Mouse (Mus musculus): ENCODE results near the gene Fancd2. TPM values are rescaled to one million over a fixed set of nuclear protein-coding genes. Genes with fewer than 3 reads are reported as not detected.

The Fancd2 gene
- polyA plus RNA-seq, 1 experiment from 2014 or later: 1.2 TPM

DNA sequence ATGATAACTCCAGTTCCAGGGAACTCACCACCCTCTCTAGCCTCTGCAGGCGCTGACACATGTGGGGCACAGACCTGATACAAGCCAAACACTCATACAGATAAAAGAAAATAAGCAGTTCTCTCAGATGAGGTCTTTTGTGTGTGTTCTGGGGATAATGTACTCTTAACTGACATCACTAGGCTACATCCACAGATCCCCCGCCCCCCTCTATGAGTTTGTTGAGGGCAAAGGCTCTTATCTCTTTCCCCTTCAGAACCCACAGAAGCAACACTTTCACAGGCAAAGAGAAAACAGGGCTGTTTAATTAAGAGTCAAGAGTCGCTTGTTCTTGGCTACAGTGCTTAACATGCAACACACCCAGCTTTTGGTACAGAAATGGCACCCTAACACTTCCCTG lies 16.9 kb upstream of the Fancd2 start:
- 98% methylated on average over 3 of the region's 3 CpGs for WGBS
- no peak for ATAC-seq (ENCODE audit: low read depth)
- Histone ChIP-seq H3K36me3 (ENCODE audit: control insufficient read depth, insufficient read depth, low read length) (peaks cover 38% of the 10 kb centered on the region), H3K27ac (ENCODE audit: low read depth, low read length) (no peak overlapping the region), H3K9ac (replicated peaks; ENCODE audit: low read depth, low read length) (no peak overlapping the region), H3K4me1 (ENCODE audit: control insufficient read depth, insufficient read depth, low read length) (no peaks in the 10 kb centered on the region), H3K27me3 (ENCODE audit: control insufficient read depth, insufficient read depth, low read length) (no peaks in the 10 kb centered on the region), H3K4me2 (ENCODE audit: low read depth, low read length) (no peak overlapping the region), H3K9me3 (ENCODE audit: control insufficient read depth, low read length) (no peaks in the 10 kb centered on the region), H3K4me3 (ENCODE audit: low read depth, low read length) (no peak overlapping the region)

DNA sequence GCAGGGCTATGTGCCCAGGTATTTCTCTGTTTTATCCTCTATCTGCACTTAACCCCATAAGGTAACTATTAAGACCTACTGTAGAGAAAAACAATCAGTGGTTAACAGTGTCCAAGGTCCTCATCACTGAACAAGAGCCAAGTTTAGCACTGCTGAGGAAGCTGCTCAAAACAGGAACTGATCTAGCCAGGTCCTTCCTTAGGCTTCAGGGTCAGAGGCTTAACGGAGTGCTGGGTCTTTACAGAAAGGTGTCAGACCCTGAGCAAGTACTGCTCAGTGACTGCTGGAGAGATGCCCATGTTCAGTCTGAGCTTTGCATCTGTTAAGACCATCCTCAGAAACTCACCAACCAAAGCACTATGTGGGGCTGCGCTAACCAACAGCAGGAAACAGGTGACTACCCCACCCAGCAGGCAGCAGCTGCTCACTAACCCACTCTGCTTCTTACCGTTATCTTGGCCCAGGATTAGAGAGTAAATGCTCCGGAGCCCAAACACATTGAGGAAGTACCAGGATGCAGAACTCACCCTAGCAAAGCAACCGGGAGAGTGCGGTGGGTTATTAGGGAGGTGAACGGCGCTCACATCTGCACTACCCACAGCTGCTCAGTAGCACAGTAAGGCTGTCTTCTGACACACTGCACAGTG lies 13.9 kb upstream of the Fancd2 start:
- WGBS: 94% methylated on average over 8 of the region's 8 CpGs
- H3K4me1 ChIP-seq (ENCODE audit: control insufficient read depth, insufficient read depth, low read length): no peaks in the 10 kb centered on the region
- no peak for ATAC-seq (ENCODE audit: low read depth)

DNA sequence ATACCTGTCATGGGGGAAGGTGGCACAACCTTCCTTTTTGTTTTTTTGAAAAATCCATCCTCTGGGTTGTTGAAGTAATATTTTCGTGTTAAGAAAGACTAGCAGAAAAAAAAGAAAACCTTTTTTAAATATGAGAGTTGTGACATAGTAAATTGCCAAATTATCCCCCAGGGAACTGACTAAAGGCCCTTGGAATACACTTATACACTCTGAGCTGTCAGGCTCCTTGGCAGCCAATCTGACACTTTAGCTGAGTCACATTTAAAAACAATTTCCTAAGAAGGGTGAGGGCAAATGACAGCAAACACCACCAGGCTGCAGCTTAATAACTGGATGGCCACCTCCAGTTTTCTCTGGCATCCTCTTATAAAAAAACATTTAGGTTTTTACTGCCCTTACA lies 9.2 kb upstream of the Fancd2 start:
- H3K4me1 ChIP-seq (ENCODE audit: control insufficient read depth, insufficient read depth, low read length): no peaks in the 10 kb centered on the region
- WGBS: 91% methylated on average over 1 of the region's 1 CpGs
- ATAC-seq (ENCODE audit: low read depth): no peak

More for the DNA sequence above, 13.9 kb upstream of the Fancd2 start:
- Histone ChIP-seq H3K9ac (replicated peaks; ENCODE audit: low read depth, low read length) (no peak overlapping the region), H3K4me2 (ENCODE audit: low read depth, low read length) (no peak overlapping the region), H3K27ac (ENCODE audit: low read depth, low read length) (no peak overlapping the region), H3K36me3 (ENCODE audit: control insufficient read depth, insufficient read depth, low read length) (peaks cover 57% of the 10 kb centered on the region), H3K4me3 (ENCODE audit: low read depth, low read length) (no peak overlapping the region), H3K9me3 (ENCODE audit: control insufficient read depth, low read length) (no peaks in the 10 kb centered on the region), H3K27me3 (ENCODE audit: control insufficient read depth, insufficient read depth, low read length) (no peaks in the 10 kb centered on the region)

DNA sequence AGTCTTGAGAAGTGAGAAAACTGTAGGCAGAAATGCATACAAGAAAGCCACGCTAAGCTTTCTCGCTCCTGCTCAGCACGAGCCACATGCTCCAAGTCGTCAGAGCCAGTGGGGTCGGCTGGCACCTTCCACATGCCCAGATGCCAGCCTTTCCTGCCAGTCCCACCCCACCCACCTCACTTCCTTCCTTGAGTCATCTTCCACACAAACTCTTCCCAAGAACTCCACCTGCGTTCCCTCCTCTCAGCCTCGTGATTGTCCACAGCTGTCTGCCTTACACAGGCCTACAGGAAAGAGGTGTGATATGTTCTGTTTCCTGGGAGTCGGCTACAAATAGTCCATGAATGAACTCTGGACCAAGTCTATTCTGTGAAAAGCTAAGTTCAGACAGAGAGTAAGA lies 8.1 kb upstream of the Fancd2 start:
- 95% methylated on average over 8 of the region's 8 CpGs for WGBS
- Histone ChIP-seq H3K9ac (replicated peaks; ENCODE audit: low read depth, low read length) (no peak overlapping the region), H3K9me3 (ENCODE audit: control insufficient read depth, low read length) (no peaks in the 10 kb centered on the region), H3K36me3 (ENCODE audit: control insufficient read depth, insufficient read depth, low read length) (peaks cover 30% of the 10 kb centered on the region), H3K4me1 (ENCODE audit: control insufficient read depth, insufficient read depth, low read length) (no peaks in the 10 kb centered on the region), H3K27me3 (ENCODE audit: control insufficient read depth, insufficient read depth, low read length) (no peaks in the 10 kb centered on the region), H3K4me2 (ENCODE audit: low read depth, low read length) (no peak overlapping the region), H3K4me3 (ENCODE audit: low read depth, low read length) (no peak overlapping the region), H3K27ac (ENCODE audit: low read depth, low read length) (no peak overlapping the region)
- no peak for ATAC-seq (ENCODE audit: low read depth)

More for the DNA sequence above, 9.2 kb upstream of the Fancd2 start:
- Histone ChIP-seq H3K4me3 (ENCODE audit: low read depth, low read length) (no peak overlapping the region), H3K27me3 (ENCODE audit: control insufficient read depth, insufficient read depth, low read length) (no peaks in the 10 kb centered on the region), H3K9me3 (ENCODE audit: control insufficient read depth, low read length) (no peaks in the 10 kb centered on the region), H3K9ac (replicated peaks; ENCODE audit: low read depth, low read length) (no peak overlapping the region), H3K4me2 (ENCODE audit: low read depth, low read length) (no peak overlapping the region), H3K27ac (ENCODE audit: low read depth, low read length) (no peak overlapping the region), H3K36me3 (ENCODE audit: control insufficient read depth, insufficient read depth, low read length) (peaks cover 40% of the 10 kb centered on the region)

DNA sequence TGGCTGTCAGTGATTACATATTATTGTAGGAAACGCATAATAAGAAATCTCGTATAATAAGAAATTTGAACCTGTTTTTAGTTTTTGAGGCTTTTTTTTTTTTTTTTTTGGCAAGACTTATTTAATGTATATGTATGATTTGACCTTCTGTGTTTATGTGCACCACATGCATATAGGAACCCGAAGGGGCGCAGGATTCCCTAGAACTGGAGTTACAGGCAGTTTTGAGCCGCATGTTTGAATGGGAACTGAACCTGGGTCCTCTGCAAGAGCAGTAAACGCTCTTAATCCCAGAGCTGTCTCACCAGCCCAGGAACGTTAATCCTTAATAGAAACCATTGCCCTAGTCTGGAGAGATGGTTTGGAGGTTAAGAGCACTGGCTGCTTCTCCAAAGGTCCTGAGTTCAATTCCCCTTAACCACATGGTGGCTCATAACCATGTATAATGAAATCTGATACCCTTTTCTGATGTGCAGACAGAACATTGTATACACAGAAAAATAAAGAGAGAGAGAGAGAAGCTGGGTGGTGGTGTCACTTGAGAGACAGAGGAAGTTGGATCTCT lies 440 bp downstream of the Fancd2 start:
- Histone ChIP-seq H3K9ac (replicated peaks; ENCODE audit: low read depth, low read length) (no peak overlapping the region), H3K4me1 (ENCODE audit: control insufficient read depth, insufficient read depth, low read length) (peaks cover 14% of the 10 kb centered on the region), H3K9me3 (ENCODE audit: control insufficient read depth, low read length) (no peaks in the 10 kb centered on the region), H3K4me2 (ENCODE audit: low read depth, low read length) (peak overlapping the region; percentile 80), H3K27me3 (ENCODE audit: control insufficient read depth, insufficient read depth, low read length) (no peaks in the 10 kb centered on the region), H3K27ac (ENCODE audit: low read depth, low read length) (no peak overlapping the region), H3K4me3 (ENCODE audit: low read depth, low read length) (peak overlapping the region; percentile 90), H3K36me3 (ENCODE audit: control insufficient read depth, insufficient read depth, low read length) (no peaks in the 10 kb centered on the region)
- ATAC-seq (ENCODE audit: low read depth): no peak
- WGBS: 7% methylated on average over 7 of the region's 7 CpGs

DNA sequence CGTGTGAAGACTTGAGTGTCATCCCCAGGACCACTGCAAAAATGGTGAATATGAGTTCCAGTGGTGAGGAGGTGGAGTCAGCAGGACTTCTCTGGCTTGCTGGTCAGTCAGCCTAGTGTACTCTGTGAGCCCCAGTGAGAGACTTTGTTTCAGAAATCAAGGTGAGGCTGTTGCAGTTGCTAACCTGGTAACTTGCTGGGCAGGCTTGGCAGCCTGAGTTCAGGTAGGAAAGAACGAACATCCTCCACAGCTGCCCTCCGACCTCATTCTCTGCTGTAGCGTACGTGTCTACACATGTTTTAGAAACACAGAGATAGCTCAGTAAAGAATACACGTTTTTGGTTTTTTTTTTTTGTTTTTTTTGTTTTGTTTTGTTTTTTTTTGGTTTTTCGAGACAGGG lies 3.4 kb downstream of the Fancd2 start:
- peaks cover 11% of the 10 kb centered on the region for H3K4me1 ChIP-seq (ENCODE audit: control insufficient read depth, insufficient read depth, low read length)
- no peak overlapping the region for H3K9ac ChIP-seq (replicated peaks; ENCODE audit: low read depth, low read length)
- H3K4me3 ChIP-seq (ENCODE audit: low read depth, low read length): no peak overlapping the region
- 88% methylated on average over 7 of the region's 7 CpGs for WGBS
- no peak overlapping the region for H3K4me2 ChIP-seq (ENCODE audit: low read depth, low read length)
- H3K27ac ChIP-seq (ENCODE audit: low read depth, low read length): no peak overlapping the region
- no peak for ATAC-seq (ENCODE audit: low read depth)
- H3K27me3 ChIP-seq (ENCODE audit: control insufficient read depth, insufficient read depth, low read length): no peaks in the 10 kb centered on the region
- H3K36me3 ChIP-seq (ENCODE audit: control insufficient read depth, insufficient read depth, low read length): no peaks in the 10 kb centered on the region
- no peaks in the 10 kb centered on the region for H3K9me3 ChIP-seq (ENCODE audit: control insufficient read depth, low read length)

DNA sequence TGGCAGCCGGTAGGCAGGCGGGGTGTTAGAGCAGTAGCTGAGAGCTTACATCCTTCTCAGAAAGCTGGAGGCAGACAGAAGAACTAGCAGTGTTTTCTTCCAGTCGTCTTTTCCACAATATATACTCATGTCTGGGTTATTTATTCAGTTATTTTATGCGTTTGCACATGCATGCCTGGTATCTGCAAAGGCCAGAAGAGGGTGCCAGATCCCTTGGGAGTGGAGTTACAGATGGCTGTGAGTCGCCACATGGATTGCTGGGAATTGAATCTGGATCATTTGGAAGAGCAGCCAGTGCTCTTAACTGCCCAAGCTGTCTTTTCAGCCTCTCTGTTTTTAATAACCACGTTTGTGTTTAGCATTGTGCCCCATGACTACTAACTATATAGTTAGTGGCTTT lies 10.1 kb downstream of the Fancd2 start:
- Histone ChIP-seq H3K36me3 (ENCODE audit: control insufficient read depth, insufficient read depth, low read length) (no peaks in the 10 kb centered on the region), H3K4me3 (ENCODE audit: low read depth, low read length) (no peak overlapping the region), H3K9me3 (ENCODE audit: control insufficient read depth, low read length) (no peaks in the 10 kb centered on the region), H3K9ac (replicated peaks; ENCODE audit: low read depth, low read length) (no peak overlapping the region), H3K27ac (ENCODE audit: low read depth, low read length) (no peak overlapping the region), H3K27me3 (ENCODE audit: control insufficient read depth, insufficient read depth, low read length) (no peaks in the 10 kb centered on the region), H3K4me1 (ENCODE audit: control insufficient read depth, insufficient read depth, low read length) (no peaks in the 10 kb centered on the region), H3K4me2 (ENCODE audit: low read depth, low read length) (no peak overlapping the region)
- 88% methylated on average over 6 of the region's 6 CpGs for WGBS
- no peak for ATAC-seq (ENCODE audit: low read depth)

DNA sequence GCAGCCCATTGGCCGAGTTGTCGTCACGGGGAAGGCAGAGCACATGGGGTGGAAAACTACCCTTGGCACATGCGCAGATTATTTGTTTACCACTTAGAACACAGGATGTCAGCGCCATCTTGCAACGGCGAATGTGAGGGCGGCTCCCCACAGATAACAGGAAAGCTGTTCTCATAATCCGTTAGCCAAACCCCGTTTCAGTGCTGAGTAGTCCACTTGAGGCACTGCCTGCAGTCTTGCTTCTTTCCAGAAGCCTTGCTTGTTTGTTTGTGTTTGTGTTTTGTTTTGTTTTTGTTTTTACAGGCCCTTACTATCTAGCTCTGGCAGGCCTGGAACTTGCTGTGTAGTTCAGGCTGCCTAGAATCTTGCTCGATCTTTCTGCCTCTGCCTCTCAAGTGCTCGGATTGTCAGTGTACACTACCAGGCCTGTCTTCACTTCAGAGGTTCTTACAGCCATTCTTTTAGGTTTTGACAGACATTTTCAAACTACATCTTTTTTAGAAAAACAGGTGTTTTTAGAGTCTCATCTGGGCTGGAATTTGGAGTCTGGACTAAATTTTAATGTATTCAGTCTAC lies 12.5 kb downstream of the Fancd2 start:
- Histone ChIP-seq H3K27me3 (ENCODE audit: control insufficient read depth, insufficient read depth, low read length) (no peaks in the 10 kb centered on the region), H3K9me3 (ENCODE audit: control insufficient read depth, low read length) (no peaks in the 10 kb centered on the region), H3K9ac (replicated peaks; ENCODE audit: low read depth, low read length) (no peak overlapping the region), H3K4me3 (ENCODE audit: low read depth, low read length) (no peak overlapping the region), H3K36me3 (ENCODE audit: control insufficient read depth, insufficient read depth, low read length) (no peaks in the 10 kb centered on the region), H3K27ac (ENCODE audit: low read depth, low read length) (no peak overlapping the region), H3K4me2 (ENCODE audit: low read depth, low read length) (no peak overlapping the region), H3K4me1 (ENCODE audit: control insufficient read depth, insufficient read depth, low read length) (no peaks in the 10 kb centered on the region)
- WGBS: 96% methylated on average over 8 of the region's 12 CpGs
- ATAC-seq (ENCODE audit: low read depth): no peak

DNA sequence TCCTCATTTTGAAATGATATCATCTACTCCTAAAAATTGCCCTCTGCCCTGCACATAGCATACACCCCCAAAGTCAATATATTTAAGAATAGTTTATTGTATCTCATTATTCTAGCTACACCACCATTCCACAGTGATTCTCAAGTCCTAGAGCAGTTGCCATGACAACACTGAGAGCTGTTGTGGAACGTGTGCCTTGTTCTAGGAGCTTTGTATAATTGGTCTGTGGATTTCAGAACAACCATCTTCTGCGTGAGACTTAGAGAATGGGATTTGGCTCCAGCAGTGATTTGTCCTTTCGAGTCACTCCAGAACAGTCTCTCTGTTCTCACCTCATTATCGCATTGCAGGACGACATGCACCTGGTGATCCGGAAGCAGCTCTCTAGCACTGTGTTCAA lies 28.3 kb downstream of the Fancd2 start:
- Histone ChIP-seq H3K4me2 (ENCODE audit: low read depth, low read length) (no peak overlapping the region), H3K27ac (ENCODE audit: low read depth, low read length) (no peak overlapping the region), H3K36me3 (ENCODE audit: control insufficient read depth, insufficient read depth, low read length) (no peaks in the 10 kb centered on the region), H3K9me3 (ENCODE audit: control insufficient read depth, low read length) (no peaks in the 10 kb centered on the region), H3K4me1 (ENCODE audit: control insufficient read depth, insufficient read depth, low read length) (no peaks in the 10 kb centered on the region), H3K4me3 (ENCODE audit: low read depth, low read length) (no peak overlapping the region), H3K9ac (replicated peaks; ENCODE audit: low read depth, low read length) (no peak overlapping the region), H3K27me3 (ENCODE audit: control insufficient read depth, insufficient read depth, low read length) (no peaks in the 10 kb centered on the region)
- no peak for ATAC-seq (ENCODE audit: low read depth)
- 67% methylated on average over 6 of the region's 6 CpGs for WGBS

Data from neural tube, embryonic 14.5 days (tissue).